Mouse (Mus musculus): ENCODE measurements at regions not wholly inside any gene's neighbourhood (a gene's known extent, or its start where the extent isn't known, plus 50 kb on each side); places are given as distances from the start of the nearest gene placed in this dataset.

DNA sequence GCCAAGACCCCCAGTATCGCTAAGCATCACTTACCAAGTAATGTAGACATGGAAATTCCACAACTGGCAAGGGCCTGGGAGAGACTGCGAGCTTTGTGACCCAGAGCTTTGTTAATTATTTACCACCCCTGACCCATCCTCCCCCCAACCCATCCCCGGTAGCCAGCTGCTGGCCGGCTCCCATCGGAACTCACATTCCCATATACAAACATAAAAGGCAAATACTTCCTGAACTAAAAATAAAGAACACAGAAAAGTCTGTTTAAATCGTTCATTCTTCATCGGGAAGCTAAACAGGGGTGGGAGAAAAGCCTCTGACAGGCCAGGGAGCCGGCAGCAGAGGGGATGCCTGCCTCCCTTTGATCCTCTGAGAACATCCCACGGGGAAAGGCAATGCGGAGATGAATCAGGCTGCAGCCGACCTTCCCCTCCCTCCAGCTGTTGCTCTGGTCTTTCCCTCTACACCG, 163.7 kb downstream of the Cand1 start:
- TF ChIP-seq CTCF (IDR thresholded peaks at IDR 0.05; ENCODE audit: borderline replicate concordance, insufficient read depth, low read length) (no peak), POLR2A (IDR thresholded peaks at IDR 0.05; ENCODE audit: low read depth, low read length) (no peak)

Data from embryonic fibroblast, embryonic 13.5 days (primary cell).